Mouse (Mus musculus): ENCODE results near the gene Zbtb42.

Gene Zbtb42

GRCm38 (mm10) chr12:112678555-112679026 is at the start of gene Zbtb42:
Zbtb42 (plus strand) TSS chr12:112678828.
- peak; percentile 87 for DNase-seq

- DNase-seq: peak; percentile 84
These were observed 49.5 kb upstream of the Zbtb42 start for GRCm38 (mm10) chr12:112628928-112629721.

GRCm38 (mm10) chr12:112630029-112630428 is 48.6 kb upstream of the Zbtb42 start:
- DNase-seq: no peak

GRCm38 (mm10) chr12:112630796-112631195 is 47.8 kb upstream of the Zbtb42 start:
- no peak for DNase-seq

- DNase-seq: no peak
These were observed 47.2 kb upstream of the Zbtb42 start for GRCm38 (mm10) chr12:112631472-112631871.

GRCm38 (mm10) chr12:112632084-112632777 is 46.4 kb upstream of the Zbtb42 start:
- no peak for DNase-seq

GRCm38 (mm10) chr12:112632907-112633306 is 45.7 kb upstream of the Zbtb42 start:
- DNase-seq: no peak

- DNase-seq: no peak
These were observed 44.9 kb upstream of the Zbtb42 start for GRCm38 (mm10) chr12:112633686-112634085.

GRCm38 (mm10) chr12:112639526-112639925 is 39.1 kb upstream of the Zbtb42 start:
- no peak for DNase-seq

- no peak for DNase-seq
These were observed 35.5 kb upstream of the Zbtb42 start for GRCm38 (mm10) chr12:112643126-112643525.

- DNase-seq: peak; percentile 100
These were observed 34.3 kb upstream of the Zbtb42 start, which contains the start of gene Siva1 for GRCm38 (mm10) chr12:112644180-112644854. Siva1 (plus strand) TSS chr12:112644679.

GRCm38 (mm10) chr12:112644855-112645506 is 33.6 kb upstream of the Zbtb42 start:
- peak; percentile 74 for DNase-seq

- no peak for DNase-seq
These were observed 32.5 kb upstream of the Zbtb42 start for GRCm38 (mm10) chr12:112646139-112646538.

- no peak for DNase-seq
These were observed 30.5 kb upstream of the Zbtb42 start for GRCm38 (mm10) chr12:112648081-112648480.

- no peak for DNase-seq
These were observed 26.7 kb upstream of the Zbtb42 start for GRCm38 (mm10) chr12:112651778-112652439.

- DNase-seq: peak; percentile 90
These were observed 25.3 kb upstream of the Zbtb42 start for GRCm38 (mm10) chr12:112653157-112653824.

- no peak for DNase-seq
These were observed 24.6 kb upstream of the Zbtb42 start for GRCm38 (mm10) chr12:112654076-112654475.

GRCm38 (mm10) chr12:112658619-112659018 is 20.0 kb upstream of the Zbtb42 start:
- no peak for DNase-seq

- DNase-seq: peak; percentile 35
These were observed 19.5 kb upstream of the Zbtb42 start for GRCm38 (mm10) chr12:112659109-112659508.

GRCm38 (mm10) chr12:112660576-112661326 is 17.9 kb upstream of the Zbtb42 start:
- DNase-seq: peak; percentile 78

GRCm38 (mm10) chr12:112661327-112661605 is 17.4 kb upstream of the Zbtb42 start:
- DNase-seq: no peak

Data from embryo, embryonic 11 days (tissue).